Mouse (Mus musculus): ENCODE data around the gene Rinl. TPM values are rescaled to one million over a fixed set of nuclear protein-coding genes. Genes with fewer than 3 reads are reported as not detected.

Gene Rinl
- total RNA-seq, 1 experiment from 2014 or later, result 40.5 TPM

DNA sequence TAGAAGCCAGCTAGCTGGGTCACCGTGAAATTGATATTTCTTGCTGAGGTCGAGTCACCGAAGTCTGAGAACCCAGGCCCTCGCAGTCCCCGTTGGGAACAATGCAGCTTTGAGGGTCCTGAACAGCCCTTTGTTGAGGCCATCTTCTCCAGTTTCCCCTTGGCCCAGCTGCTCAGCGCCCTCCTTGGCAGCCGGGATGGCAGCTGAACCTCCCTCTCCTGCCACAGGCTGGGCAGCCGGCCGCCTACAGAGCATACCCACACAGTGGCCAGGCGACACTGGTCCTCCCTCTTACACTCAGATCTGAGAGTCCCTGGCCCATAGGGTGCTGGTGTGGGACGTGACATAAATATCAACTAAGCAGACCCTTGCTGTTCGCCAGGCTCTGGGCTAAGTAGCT lies 14.6 kb upstream of the Rinl start:
- ATAC-seq (replicated peaks in 1 of 2; ENCODE audit: insufficient read depth in 1 of 2, low FRiP score in 2 of 2, low TSS enrichment in 1 of 2, low read depth in 1 of 2, poor library complexity in 2 of 2, severe bottlenecking in 2 of 2), result no peak

GRCm38 (mm10) chr7:28775129-28775528 lies 13.6 kb upstream of the Rinl start:
- ATAC-seq (replicated peaks in 1 of 2; ENCODE audit: insufficient read depth in 1 of 2, low FRiP score in 2 of 2, low TSS enrichment in 1 of 2, low read depth in 1 of 2, poor library complexity in 2 of 2, severe bottlenecking in 2 of 2), result no peak

DNA sequence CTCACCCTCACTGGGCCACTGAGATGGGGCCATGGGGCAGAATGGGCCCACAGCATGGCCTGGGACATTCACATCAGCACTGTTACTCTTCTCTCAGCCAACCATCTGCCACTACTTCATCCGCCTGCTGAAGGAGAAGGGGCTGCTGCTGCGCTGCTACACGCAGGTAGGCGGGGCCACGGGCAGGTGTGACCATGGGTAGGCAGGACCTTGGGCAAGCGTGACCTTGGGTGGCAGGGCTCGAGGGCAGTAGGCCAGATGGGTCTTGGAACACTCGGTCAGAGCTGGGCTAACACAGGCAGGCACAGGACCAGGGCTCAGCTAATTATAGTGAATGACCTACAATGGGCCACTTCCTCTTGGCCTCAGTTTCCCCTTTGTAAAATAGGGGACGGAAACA lies 9.9 kb upstream of the Rinl start:
- no peak for ATAC-seq (replicated peaks in 1 of 2; ENCODE audit: insufficient read depth in 1 of 2, low FRiP score in 2 of 2, low TSS enrichment in 1 of 2, low read depth in 1 of 2, poor library complexity in 2 of 2, severe bottlenecking in 2 of 2)

- ATAC-seq (replicated peaks in 1 of 2; ENCODE audit: insufficient read depth in 1 of 2, low FRiP score in 2 of 2, low TSS enrichment in 1 of 2, low read depth in 1 of 2, poor library complexity in 2 of 2, severe bottlenecking in 2 of 2), result peak; percentile 54 to 63; a peak in 3 of 4 replicates
Measured at GRCm38 (mm10) chr7:28780067-28780658, 8.6 kb upstream of the Rinl start.

GRCm38 (mm10) chr7:28780857-28781256 lies 7.9 kb upstream of the Rinl start:
- ATAC-seq (replicated peaks in 1 of 2; ENCODE audit: insufficient read depth in 1 of 2, low FRiP score in 2 of 2, low TSS enrichment in 1 of 2, low read depth in 1 of 2, poor library complexity in 2 of 2, severe bottlenecking in 2 of 2), result peak in 1 of 2 experiments; percentile 22; a peak in 1 of 4 replicates

GRCm38 (mm10) chr7:28781261-28781663 lies 7.5 kb upstream of the Rinl start:
- ATAC-seq (replicated peaks in 1 of 2; ENCODE audit: insufficient read depth in 1 of 2, low FRiP score in 2 of 2, low TSS enrichment in 1 of 2, low read depth in 1 of 2, poor library complexity in 2 of 2, severe bottlenecking in 2 of 2), result peak; percentile 79

GRCm38 (mm10) chr7:28785161-28785560 lies 3.6 kb upstream of the Rinl start:
- ATAC-seq (replicated peaks in 1 of 2; ENCODE audit: insufficient read depth in 1 of 2, low FRiP score in 2 of 2, low TSS enrichment in 1 of 2, low read depth in 1 of 2, poor library complexity in 2 of 2, severe bottlenecking in 2 of 2), result no peak

DNA sequence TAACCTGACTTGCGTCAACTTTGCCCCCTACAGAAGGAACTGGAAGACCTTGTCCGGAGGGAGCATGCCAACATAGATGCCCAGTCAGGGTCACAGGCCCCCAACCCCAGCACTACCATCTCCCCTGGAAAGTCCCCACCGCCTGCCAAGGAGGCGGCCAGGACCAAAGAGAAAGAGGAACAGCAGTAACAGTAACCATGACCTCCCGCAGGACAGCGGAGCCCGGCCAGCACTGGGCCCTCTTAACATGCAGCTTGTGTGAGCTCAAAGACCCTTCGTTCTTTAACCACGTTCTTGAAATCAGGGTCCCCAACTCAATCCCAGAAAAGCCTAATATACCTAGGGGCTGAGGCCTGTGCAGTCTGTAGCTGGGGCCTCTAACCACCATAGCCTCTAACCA lies 885 bp upstream of the Rinl start:
- 0 out of 4 replicates have a peak, but pooled peaks of 1 of the 2 experiments have one; percentile 20 for ATAC-seq (replicated peaks in 1 of 2; ENCODE audit: insufficient read depth in 1 of 2, low FRiP score in 2 of 2, low TSS enrichment in 1 of 2, low read depth in 1 of 2, poor library complexity in 2 of 2, severe bottlenecking in 2 of 2)

DNA sequence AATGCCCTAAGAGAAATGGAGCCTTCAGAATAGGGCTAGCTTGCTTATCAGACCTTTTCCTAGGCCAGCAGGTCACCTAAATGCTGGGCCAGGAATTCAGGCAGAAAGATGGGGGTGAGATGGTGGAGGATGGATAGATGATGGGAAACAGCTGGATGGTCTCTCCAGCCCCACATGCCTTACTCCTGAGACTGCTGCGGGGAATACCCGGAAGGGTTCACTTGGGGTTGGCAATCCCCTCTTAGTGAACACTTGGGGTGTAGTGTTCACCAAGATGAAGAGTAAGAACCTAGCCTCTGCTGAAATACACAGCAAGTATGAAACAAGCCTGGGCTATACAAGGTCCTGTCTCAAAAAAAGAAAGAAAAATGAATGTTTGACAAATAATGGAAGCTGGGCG lies 466 bp downstream of the Rinl start:
- no peak for ATAC-seq (replicated peaks in 1 of 2; ENCODE audit: insufficient read depth in 1 of 2, low FRiP score in 2 of 2, low TSS enrichment in 1 of 2, low read depth in 1 of 2, poor library complexity in 2 of 2, severe bottlenecking in 2 of 2)

- ATAC-seq (replicated peaks in 1 of 2; ENCODE audit: insufficient read depth in 1 of 2, low FRiP score in 2 of 2, low TSS enrichment in 1 of 2, low read depth in 1 of 2, poor library complexity in 2 of 2, severe bottlenecking in 2 of 2), result no peak
Measured at GRCm38 (mm10) chr7:28790066-28790806, 1.5 kb downstream of the Rinl start.

DNA sequence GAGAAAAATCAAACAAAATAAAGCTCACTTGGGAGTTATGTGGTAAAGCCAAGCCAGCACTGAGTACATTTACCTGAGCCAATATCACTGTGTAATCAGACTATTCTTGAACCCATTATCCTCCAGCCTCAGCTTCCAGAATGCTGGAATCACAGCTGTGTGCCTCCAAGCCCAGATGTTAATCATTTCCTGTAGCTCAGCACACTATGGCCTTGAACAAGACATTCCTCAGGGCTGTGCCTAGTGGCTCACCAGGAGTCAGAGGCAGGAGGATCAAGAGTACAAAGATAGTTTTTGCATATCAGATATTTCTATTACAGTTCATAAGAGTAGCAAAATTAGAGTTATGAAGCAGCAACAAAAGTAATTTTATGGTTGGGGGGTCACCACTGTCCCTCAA lies 2.9 kb downstream of the Rinl start:
- no peak for ATAC-seq (replicated peaks in 1 of 2; ENCODE audit: insufficient read depth in 1 of 2, low FRiP score in 2 of 2, low TSS enrichment in 1 of 2, low read depth in 1 of 2, poor library complexity in 2 of 2, severe bottlenecking in 2 of 2)

DNA sequence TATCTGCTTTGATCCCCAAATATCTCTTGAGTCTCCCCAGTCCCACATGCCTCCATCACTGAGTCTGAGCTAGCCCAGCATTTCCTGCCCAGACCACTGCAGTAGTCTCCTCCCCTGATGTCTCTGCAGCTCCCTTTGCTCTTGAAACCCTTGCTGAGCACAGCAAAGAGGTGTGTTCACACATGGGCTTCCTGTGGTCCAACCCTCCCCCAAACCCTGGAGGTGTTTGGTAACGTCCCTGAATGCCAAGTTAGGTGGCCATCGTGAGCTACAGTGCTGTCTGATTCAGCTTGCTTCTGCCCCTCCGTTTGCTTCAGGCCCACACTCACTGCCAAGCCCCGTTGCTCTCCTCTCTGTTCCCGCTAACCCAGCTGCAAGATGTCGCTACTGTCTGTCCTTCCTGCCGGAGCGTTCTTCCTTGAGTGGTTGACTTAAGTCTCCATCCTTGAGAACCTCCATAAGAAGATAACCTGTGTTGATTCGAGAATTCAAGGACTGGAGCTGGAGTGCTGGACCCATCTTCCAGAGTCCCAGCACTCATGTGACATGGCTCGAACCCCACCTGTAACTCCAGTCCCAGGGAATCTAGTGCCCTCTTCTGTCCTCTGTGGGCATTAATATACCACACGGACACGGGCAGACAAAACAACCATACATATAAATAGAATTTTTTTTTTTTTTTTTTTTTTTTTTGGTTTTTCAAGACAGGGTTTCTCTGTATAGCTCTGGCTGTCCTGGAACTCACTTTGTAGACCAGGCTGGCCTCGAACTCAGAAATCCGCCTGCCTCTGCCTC lies 3.8 kb downstream of the Rinl start:
- no peak for ATAC-seq (replicated peaks in 1 of 2; ENCODE audit: insufficient read depth in 1 of 2, low FRiP score in 2 of 2, low TSS enrichment in 1 of 2, low read depth in 1 of 2, poor library complexity in 2 of 2, severe bottlenecking in 2 of 2)

GRCm38 (mm10) chr7:28793834-28794233 lies 5.1 kb downstream of the Rinl start:
- ATAC-seq (replicated peaks in 1 of 2; ENCODE audit: insufficient read depth in 1 of 2, low FRiP score in 2 of 2, low TSS enrichment in 1 of 2, low read depth in 1 of 2, poor library complexity in 2 of 2, severe bottlenecking in 2 of 2), result no peak

- ATAC-seq (replicated peaks in 1 of 2; ENCODE audit: insufficient read depth in 1 of 2, low FRiP score in 2 of 2, low TSS enrichment in 1 of 2, low read depth in 1 of 2, poor library complexity in 2 of 2, severe bottlenecking in 2 of 2), result no peak
Measured at GRCm38 (mm10) chr7:28794496-28794895, 5.7 kb downstream of the Rinl start.

GRCm38 (mm10) chr7:28795832-28796231 lies 7.1 kb downstream of the Rinl start:
- ATAC-seq (replicated peaks in 1 of 2; ENCODE audit: insufficient read depth in 1 of 2, low FRiP score in 2 of 2, low TSS enrichment in 1 of 2, low read depth in 1 of 2, poor library complexity in 2 of 2, severe bottlenecking in 2 of 2), result peak; percentile 43 to 72

DNA sequence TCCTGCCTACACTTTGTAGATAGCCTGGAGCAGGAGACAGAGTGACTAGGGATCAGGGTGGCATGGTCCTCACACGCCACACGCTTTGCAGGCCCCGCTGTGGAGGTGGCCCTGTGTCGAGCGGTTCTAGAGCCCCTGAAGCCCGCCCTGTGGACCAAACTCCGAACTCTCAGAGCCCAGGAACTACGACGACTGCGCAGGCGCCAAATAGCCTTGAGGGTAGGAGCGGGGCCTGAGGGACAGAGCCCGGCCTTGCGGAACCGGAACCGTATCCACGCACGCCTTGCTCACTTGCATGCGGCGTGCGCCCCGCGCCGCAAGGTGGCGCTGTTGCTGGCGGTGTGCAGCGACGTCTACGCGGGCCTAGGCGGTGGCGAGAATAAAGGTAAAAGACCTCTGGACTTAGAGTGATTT lies 7.8 kb downstream of the Rinl start:
- peak; percentile 78 to 82 for ATAC-seq (replicated peaks in 1 of 2; ENCODE audit: insufficient read depth in 1 of 2, low FRiP score in 2 of 2, low TSS enrichment in 1 of 2, low read depth in 1 of 2, poor library complexity in 2 of 2, severe bottlenecking in 2 of 2)

DNA sequence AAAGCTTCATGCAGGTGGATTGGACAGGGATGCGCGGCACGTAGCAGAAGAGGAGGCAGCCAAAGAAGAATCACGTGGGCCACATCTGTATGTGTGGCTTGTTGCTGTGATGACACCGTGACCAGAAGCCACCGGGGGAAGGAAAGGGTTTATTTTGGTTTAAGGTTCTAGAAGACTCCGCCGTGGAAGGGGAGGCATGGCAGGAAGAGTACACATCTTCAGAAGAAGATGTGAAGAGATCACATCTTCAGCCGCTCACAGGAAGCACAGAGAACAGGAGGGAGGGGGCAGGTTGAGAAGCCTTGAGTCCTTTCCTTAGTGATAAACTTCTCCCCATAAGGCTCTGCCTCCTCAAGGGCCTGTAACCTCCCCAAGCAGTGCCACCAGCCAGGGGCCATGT lies 11.2 kb downstream of the Rinl start:
- ATAC-seq (replicated peaks in 1 of 2; ENCODE audit: insufficient read depth in 1 of 2, low FRiP score in 2 of 2, low TSS enrichment in 1 of 2, low read depth in 1 of 2, poor library complexity in 2 of 2, severe bottlenecking in 2 of 2), result no peak

GRCm38 (mm10) chr7:28801451-28801850 lies 12.7 kb downstream of the Rinl start:
- no peak for ATAC-seq (replicated peaks in 1 of 2; ENCODE audit: insufficient read depth in 1 of 2, low FRiP score in 2 of 2, low TSS enrichment in 1 of 2, low read depth in 1 of 2, poor library complexity in 2 of 2, severe bottlenecking in 2 of 2)

All from hematopoietic stem cell, adult 5-6 weeks (primary cell).